Mouse (Mus musculus) CD4-positive naive resting alpha-beta T cell, adult 76 days (primary cell): ENCODE measurements around the gene Ror2. TPM values are rescaled to one million over a fixed set of nuclear protein-coding genes. Genes with fewer than 3 reads are reported as not detected.

Source experiments
- total RNA-seq: library from RNA; stranded (reverse); gene quantifications from one replicate; pipeline ENCODE4 v1.2.4, GENCODE M21; 2023

The Ror2 gene
- not detected for total RNA-seq

DNA sequence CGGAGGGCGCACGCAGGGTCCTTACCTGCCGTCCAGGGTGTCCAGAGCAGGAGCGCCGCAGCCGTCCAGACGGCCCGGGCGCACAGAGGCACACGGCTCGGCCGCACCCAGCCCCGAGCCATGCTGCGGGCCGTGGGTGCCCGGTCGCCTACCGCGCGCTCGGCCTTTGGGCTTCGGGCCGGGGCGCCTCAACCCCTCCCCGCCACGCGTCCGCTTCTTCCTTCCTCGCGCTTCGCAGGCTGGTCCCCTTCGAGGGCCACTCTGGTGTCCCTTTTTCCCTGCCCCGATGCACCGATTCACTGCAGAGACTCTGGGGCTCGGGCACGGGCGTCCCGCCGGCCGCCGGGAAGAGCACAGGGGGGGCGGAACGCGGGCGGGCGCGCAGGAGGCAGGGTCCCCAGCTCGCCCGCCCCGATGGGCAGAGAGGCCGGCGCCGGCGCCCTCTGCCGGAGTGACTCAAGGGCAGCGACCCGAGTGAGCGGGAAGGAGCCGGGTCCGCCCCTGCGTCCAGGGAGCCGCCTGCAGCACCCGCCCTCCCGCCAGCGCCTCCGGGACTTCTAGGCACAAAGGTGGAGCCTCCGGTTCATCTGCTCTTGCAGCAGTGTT, at the start of gene Ror2:
TSS of gene Ror2 (minus strand) at position 369 of the 606 bp plus-strand sequence.

Other genes with a start within 250 kb of the Ror2 start
- gene Sptlc1, start 91.3 kb upstream of the Ror2 start, total RNA-seq = 40.4 TPM
- not detected for gene Msx2, start 186.9 kb upstream of the Ror2 start, total RNA-seq